Mouse (Mus musculus) lung, postnatal 0 days (tissue): ENCODE results near the gene Slf2.

Experiments
- CTCF ChIP-seq: IDR thresholded peaks from 2 replicates; pipeline ENCODE4 v1.5.1; 2016; ENCODE audit warnings: antibody characterized with exemption, mild to moderate bottlenecking
- EP300 ChIP-seq: IDR thresholded peaks from 2 replicates; pipeline ENCODE4 v1.6.1; 2016; ENCODE audit warnings: antibody characterized with exemption, mild to moderate bottlenecking, control low read depth

GRCm38 (mm10) chr19:45014335-45014971 is 83.5 kb downstream of the Slf2 start, which contains the start of gene Lzts2:
- TF ChIP-seq CTCF (no peak), EP300 (no peak)
